Mouse (Mus musculus): Measurements from ENCODE around the gene Sppl3. TPM values are rescaled to one million over a fixed set of nuclear protein-coding genes. Genes with fewer than 3 reads are reported as not detected.

Sppl3 gene
- polyA plus RNA-seq, 1 experiment from 2014 or later, result 31.5 TPM

GRCm38 (mm10) chr5:115049692-115050091, 38.8 kb downstream of the Sppl3 start:
- Histone ChIP-seq H3K4me2 (no peak overlapping the region), H3K9ac (no peak overlapping the region), H3K27ac (no peak overlapping the region), H3K27me3 (replicated peaks) (no peaks in the 10 kb centered on the region), H3K4me1 (0 out of 2 replicates have a peak, but pooled peaks cover 5% of the 10 kb centered on the region), H3K4me3 (replicated peaks) (no peak overlapping the region), H3K36me3 (no peaks in the 10 kb centered on the region), H3K9me3 (no peaks in the 10 kb centered on the region)
- ATAC-seq (ENCODE audit: insufficient read depth, low FRiP score, low read depth), result no peak
- WGBS, result 82% methylated on average over 6 of the region's 6 CpGs

GRCm38 (mm10) chr5:115050776-115051175, 39.8 kb downstream of the Sppl3 start:
- Histone ChIP-seq H3K4me3 (replicated peaks) (no peak overlapping the region), H3K27ac (no peak overlapping the region), H3K9me3 (no peaks in the 10 kb centered on the region), H3K9ac (no peak overlapping the region), H3K27me3 (replicated peaks) (no peaks in the 10 kb centered on the region), H3K4me2 (no peak overlapping the region), H3K4me1 (0 out of 2 replicates have a peak, but pooled peaks cover 5% of the 10 kb centered on the region), H3K36me3 (no peaks in the 10 kb centered on the region)
- 83% methylated on average over 6 of the region's 6 CpGs for WGBS
- ATAC-seq (ENCODE audit: insufficient read depth, low FRiP score, low read depth), result no peak

GRCm38 (mm10) chr5:115052546-115052945, 41.6 kb downstream of the Sppl3 start:
- 0 out of 2 replicates have a peak, but pooled peaks cover 5% of the 10 kb centered on the region for H3K4me1 ChIP-seq
- 57% methylated on average over 8 of the region's 8 CpGs for WGBS
- no peak overlapping the region for H3K27ac ChIP-seq
- no peaks in the 10 kb centered on the region for H3K27me3 ChIP-seq (replicated peaks)
- ATAC-seq (ENCODE audit: insufficient read depth, low FRiP score, low read depth), result no peak
- H3K9me3 ChIP-seq, result no peaks in the 10 kb centered on the region
- no peak overlapping the region for H3K4me3 ChIP-seq (replicated peaks)
- H3K4me2 ChIP-seq, result no peak overlapping the region
- no peaks in the 10 kb centered on the region for H3K36me3 ChIP-seq
- H3K9ac ChIP-seq, result no peak overlapping the region

- Histone ChIP-seq H3K36me3 (no peaks in the 10 kb centered on the region), H3K4me2 (no peak overlapping the region), H3K27me3 (replicated peaks) (no peaks in the 10 kb centered on the region), H3K9me3 (no peaks in the 10 kb centered on the region), H3K9ac (no peak overlapping the region), H3K27ac (no peak overlapping the region), H3K4me1 (0 out of 2 replicates have a peak, but pooled peaks cover 9% of the 10 kb centered on the region), H3K4me3 (replicated peaks) (no peak overlapping the region)
- 91% methylated on average over 22 of the region's 22 CpGs for WGBS
- 0 out of 2 replicates have a peak, but pooled peaks have one; percentile 10 for ATAC-seq (ENCODE audit: insufficient read depth, low FRiP score, low read depth)
These were observed 43.0 kb downstream of the Sppl3 start for GRCm38 (mm10) chr5:115053791-115054396.

GRCm38 (mm10) chr5:115055418-115055817, 44.5 kb downstream of the Sppl3 start:
- peak; percentile 53; the same call in 1 of the 2 replicates for ATAC-seq (ENCODE audit: insufficient read depth, low FRiP score, low read depth)
- 76% methylated on average over 6 of the region's 6 CpGs for WGBS
- H3K9me3 ChIP-seq, result no peaks in the 10 kb centered on the region

GRCm38 (mm10) chr5:115057153-115057552, 46.2 kb downstream of the Sppl3 start:
- Histone ChIP-seq H3K4me1 (0 out of 2 replicates have a peak, but pooled peaks cover 9% of the 10 kb centered on the region), H3K27ac (no peak overlapping the region), H3K4me3 (replicated peaks) (no peak overlapping the region), H3K36me3 (0 out of 2 replicates have a peak, but pooled peaks cover 3% of the 10 kb centered on the region), H3K9ac (no peak overlapping the region), H3K4me2 (no peak overlapping the region), H3K27me3 (replicated peaks) (no peaks in the 10 kb centered on the region), H3K9me3 (no peaks in the 10 kb centered on the region)
- 92% methylated on average over 4 of the region's 4 CpGs for WGBS
- no peak for ATAC-seq (ENCODE audit: insufficient read depth, low FRiP score, low read depth)

More at GRCm38 (mm10) chr5:115055418-115055817, 44.5 kb downstream of the Sppl3 start:
- H3K27ac ChIP-seq, result no peak overlapping the region
- 0 out of 2 replicates have a peak, but pooled peaks cover 9% of the 10 kb centered on the region for H3K4me1 ChIP-seq
- H3K27me3 ChIP-seq (replicated peaks), result no peaks in the 10 kb centered on the region
- no peak overlapping the region for H3K4me3 ChIP-seq (replicated peaks)
- no peaks in the 10 kb centered on the region for H3K36me3 ChIP-seq
- no peak overlapping the region for H3K9ac ChIP-seq
- no peak overlapping the region for H3K4me2 ChIP-seq

- peak; percentile 54; the same call in 1 of the 2 replicates for ATAC-seq (ENCODE audit: insufficient read depth, low FRiP score, low read depth)
- H3K4me3 ChIP-seq (replicated peaks), result no peak overlapping the region
- H3K9me3 ChIP-seq, result no peaks in the 10 kb centered on the region
- H3K4me1 ChIP-seq, result 0 out of 2 replicates have a peak, but pooled peaks cover 5% of the 10 kb centered on the region
- no peaks in the 10 kb centered on the region for H3K27me3 ChIP-seq (replicated peaks)
- no peak overlapping the region for H3K27ac ChIP-seq
- no peak overlapping the region for H3K4me2 ChIP-seq
- H3K9ac ChIP-seq, result no peak overlapping the region
- 62% methylated on average over 7 of the region's 7 CpGs for WGBS
- 0 out of 2 replicates have a peak, but pooled peaks cover 3% of the 10 kb centered on the region for H3K36me3 ChIP-seq
These were observed 47.8 kb downstream of the Sppl3 start for GRCm38 (mm10) chr5:115058584-115059297.

- 0 out of 2 replicates have a peak, but pooled peaks cover 4% of the 10 kb centered on the region for H3K4me1 ChIP-seq
- no peak overlapping the region for H3K4me3 ChIP-seq (replicated peaks)
- 80% methylated on average over 8 of the region's 8 CpGs for WGBS
- no peaks in the 10 kb centered on the region for H3K27me3 ChIP-seq (replicated peaks)
- ATAC-seq (ENCODE audit: insufficient read depth, low FRiP score, low read depth), result no peak
- no peak overlapping the region for H3K4me2 ChIP-seq
- H3K27ac ChIP-seq, result no peak overlapping the region
- H3K36me3 ChIP-seq, result 0 out of 2 replicates have a peak, but pooled peaks cover 8% of the 10 kb centered on the region
- no peaks in the 10 kb centered on the region for H3K9me3 ChIP-seq
- H3K9ac ChIP-seq, result no peak overlapping the region
These were observed 49.2 kb downstream of the Sppl3 start for GRCm38 (mm10) chr5:115060067-115060695.

- H3K4me1 ChIP-seq, result 0 out of 2 replicates have a peak, but pooled peaks cover 4% of the 10 kb centered on the region
- no peak for ATAC-seq (ENCODE audit: insufficient read depth, low FRiP score, low read depth)
- WGBS, result 81% methylated on average over 3 of the region's 3 CpGs
These were observed 50.0 kb downstream of the Sppl3 start for GRCm38 (mm10) chr5:115060977-115061376.

GRCm38 (mm10) chr5:115062566-115062965, 51.6 kb downstream of the Sppl3 start:
- Histone ChIP-seq H3K4me3 (replicated peaks) (no peak overlapping the region), H3K36me3 (0 out of 2 replicates have a peak, but pooled peaks cover 8% of the 10 kb centered on the region), H3K9ac (no peak overlapping the region), H3K4me1 (0 out of 2 replicates have a peak, but pooled peaks cover 4% of the 10 kb centered on the region), H3K9me3 (no peaks in the 10 kb centered on the region), H3K27ac (no peak overlapping the region), H3K27me3 (replicated peaks) (no peaks in the 10 kb centered on the region), H3K4me2 (no peak overlapping the region)
- 79% methylated on average over 1 of the region's 1 CpGs for WGBS
- ATAC-seq (ENCODE audit: insufficient read depth, low FRiP score, low read depth), result no peak

More at GRCm38 (mm10) chr5:115060977-115061376, 50.0 kb downstream of the Sppl3 start:
- H3K9ac ChIP-seq, result no peak overlapping the region
- 0 out of 2 replicates have a peak, but pooled peaks cover 8% of the 10 kb centered on the region for H3K36me3 ChIP-seq
- H3K9me3 ChIP-seq, result no peaks in the 10 kb centered on the region
- no peaks in the 10 kb centered on the region for H3K27me3 ChIP-seq (replicated peaks)
- H3K4me2 ChIP-seq, result no peak overlapping the region
- H3K27ac ChIP-seq, result no peak overlapping the region
- no peak overlapping the region for H3K4me3 ChIP-seq (replicated peaks)

- WGBS, result 85% methylated on average over 7 of the region's 7 CpGs
- H3K36me3 ChIP-seq, result 0 out of 2 replicates have a peak, but pooled peaks cover 8% of the 10 kb centered on the region
- H3K9me3 ChIP-seq, result no peaks in the 10 kb centered on the region
- H3K4me2 ChIP-seq, result no peak overlapping the region
- H3K4me3 ChIP-seq (replicated peaks), result no peak overlapping the region
- no peaks in the 10 kb centered on the region for H3K27me3 ChIP-seq (replicated peaks)
- H3K27ac ChIP-seq, result no peak overlapping the region
- no peak overlapping the region for H3K9ac ChIP-seq
- ATAC-seq (ENCODE audit: insufficient read depth, low FRiP score, low read depth), result no peak
- 0 out of 2 replicates have a peak, but pooled peaks cover 2% of the 10 kb centered on the region for H3K4me1 ChIP-seq
These were observed 52.5 kb downstream of the Sppl3 start for GRCm38 (mm10) chr5:115063391-115063790.

Data from stomach, embryonic 15.5 days (tissue).